Mouse (Mus musculus) C3H10T1/2 (cell line): ENCODE results near the gene Hipk1. TPM values are rescaled to one million over a fixed set of nuclear protein-coding genes. Genes with fewer than 3 reads are reported as not detected.

ENCODE experiments used
- polyA plus RNA-seq, 2 experiments: library from polyadenylated mRNA; unstranded; fragments of >200 nt; fragmentation: generic; extraction: Trizol; gene quantifications; one replicate each; pipeline ENCODE4 v1.2.1; 2012; ENCODE audit warnings: missing spikeins in 2 of 2

The Hipk1 gene
- polyA plus RNA-seq: 1 to 10 TPM in 1 of 2 experiments, under 1 TPM in 1; 0.92 to 8.0 TPM

DNA sequence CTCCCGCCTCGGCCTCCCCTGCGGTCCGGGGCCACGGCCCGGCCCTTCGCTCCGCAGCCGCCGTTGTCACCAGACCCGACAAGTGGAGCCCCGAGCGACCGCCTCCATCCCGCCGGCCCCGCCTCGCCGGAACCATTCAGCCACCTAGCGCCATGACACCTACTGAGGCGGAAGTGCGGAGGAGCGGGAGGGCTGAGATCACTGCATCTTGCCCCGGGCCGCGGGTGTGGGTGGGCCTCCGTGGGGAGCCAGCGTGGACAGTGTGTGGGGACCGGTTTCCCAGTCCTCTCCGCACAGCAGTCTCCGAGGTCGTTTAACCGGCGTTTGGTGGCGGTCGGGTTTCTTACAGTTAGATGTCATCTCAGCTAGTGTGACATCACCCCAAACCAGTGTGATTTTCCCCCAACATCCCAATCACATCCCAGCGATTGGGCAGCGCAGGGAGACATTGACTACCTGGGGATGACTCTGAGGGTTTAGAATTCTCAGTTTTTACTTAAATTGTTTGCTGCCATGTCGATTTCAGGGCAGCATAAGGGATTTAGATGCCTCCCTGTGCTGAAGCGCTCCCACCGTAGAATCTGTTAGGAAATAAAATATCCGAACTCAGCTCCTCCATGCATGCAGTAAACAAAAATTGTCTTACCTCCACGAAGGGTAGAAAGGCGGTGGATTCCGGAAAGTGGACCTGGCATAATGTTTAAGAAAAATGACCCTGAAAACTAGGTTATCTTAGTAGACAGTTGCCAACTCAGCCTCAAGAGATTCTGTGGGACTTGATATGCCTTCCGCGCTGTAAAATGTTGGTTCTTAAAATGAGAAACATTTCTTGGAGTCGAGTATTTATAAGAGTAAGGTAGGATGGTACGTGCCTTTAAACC lies at the start of gene Hipk1:
Gene Hipk1, minus strand, starts transcription at position 334 of the 881 bp plus-strand sequence.

DNA sequence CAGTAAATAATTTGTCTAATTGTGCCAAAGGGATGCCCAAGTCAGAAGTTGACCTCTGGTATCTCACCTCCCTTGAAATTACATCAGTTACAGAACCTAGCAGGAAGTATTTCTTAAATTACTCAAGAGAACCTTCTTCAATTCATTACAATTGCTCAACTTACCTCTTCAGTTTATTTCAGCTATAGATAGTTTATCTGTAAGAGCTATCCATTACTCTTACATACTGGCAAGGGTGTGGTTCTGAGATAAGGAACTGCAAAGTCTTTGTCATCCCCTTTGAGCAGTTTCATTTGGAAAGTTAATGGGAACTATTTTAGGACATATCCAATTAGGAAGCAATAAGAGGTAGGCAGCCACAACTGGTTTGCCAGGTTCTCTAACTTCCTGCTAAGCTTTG lies 41.1 kb upstream of the Hipk1 start, which contains the start of gene Bcl2l15:
Gene Bcl2l15, plus strand, starts transcription at position 176 of the 400 bp plus-strand sequence.

DNA sequence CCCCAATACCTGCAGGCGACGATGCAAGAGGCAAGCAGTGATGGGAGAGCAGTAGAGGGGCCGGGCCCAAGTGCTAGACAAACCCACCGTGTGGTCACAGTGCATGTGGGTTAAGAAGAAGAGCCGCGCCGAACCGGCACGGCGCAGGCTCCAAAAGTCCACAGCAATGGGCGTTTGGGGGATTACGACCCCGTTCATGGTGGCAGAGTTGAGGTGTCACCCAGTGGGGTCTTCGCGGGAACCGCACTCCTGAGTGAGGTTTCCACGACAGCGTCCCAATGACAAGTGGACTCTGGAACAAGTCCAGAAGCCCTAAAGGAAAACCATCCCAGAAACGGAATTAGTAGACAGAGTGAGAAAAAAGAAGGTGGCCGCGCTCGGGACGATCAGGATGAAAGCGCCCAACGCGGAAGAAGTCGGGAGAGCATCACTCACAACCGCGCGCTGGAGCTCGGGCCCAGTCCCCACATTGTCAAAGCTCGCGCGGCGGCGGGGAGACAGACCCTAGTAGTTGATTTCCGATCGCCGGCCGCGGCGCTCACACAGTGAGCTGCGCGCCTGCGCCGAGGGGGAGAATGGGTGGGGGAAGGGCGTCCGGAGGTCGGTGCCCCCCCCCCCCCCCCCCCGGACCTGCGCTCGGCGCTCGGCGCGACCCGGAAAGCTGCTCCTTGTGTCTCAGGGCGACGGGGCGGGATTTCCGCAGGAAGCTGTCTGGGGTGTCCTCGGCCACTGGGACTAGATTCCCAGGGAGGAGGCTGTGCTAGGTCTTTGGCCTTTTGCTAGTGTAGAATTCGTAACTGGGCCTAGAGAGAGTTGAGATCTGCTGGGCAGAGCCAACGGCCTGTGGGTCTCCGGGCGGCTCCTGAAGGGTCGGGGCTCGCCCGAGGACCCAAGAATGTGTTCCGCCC lies 17.8 kb upstream of the Hipk1 start, which contains the start of the genes Dclre1b, Ap4b1 and Gm43064:
Gene Dclre1b, minus strand, starts transcription at position 554 of the 908 bp plus-strand sequence.
Gene Ap4b1, plus strand, starts transcription at position 630 of the 908 bp plus-strand sequence.
Gene Gm43064, plus strand, starts transcription at position 683 of the 908 bp plus-strand sequence.

DNA sequence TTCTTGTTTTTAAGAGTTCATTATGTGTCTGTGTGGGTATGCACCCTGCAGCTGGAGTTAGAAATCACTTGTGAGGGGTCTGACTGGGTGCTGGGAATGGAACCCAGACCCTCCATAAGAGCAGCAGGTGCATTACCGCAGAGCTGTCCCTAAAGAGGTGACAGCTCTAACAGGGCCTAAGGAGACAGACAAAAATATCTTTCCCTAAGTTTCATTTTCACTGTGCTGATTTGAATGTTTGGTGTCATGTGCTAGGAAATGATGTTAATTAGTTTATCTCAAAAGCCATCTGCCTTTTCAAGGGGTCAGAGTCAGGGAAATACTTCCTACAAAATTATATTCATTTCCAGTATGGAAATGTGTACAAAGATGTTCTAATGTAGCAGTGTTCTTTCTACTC lies 52.0 kb downstream of the Hipk1 start, which contains the start of gene Gm10964:
Gene Gm10964, plus strand, starts transcription at position 38 of the 400 bp plus-strand sequence.

DNA sequence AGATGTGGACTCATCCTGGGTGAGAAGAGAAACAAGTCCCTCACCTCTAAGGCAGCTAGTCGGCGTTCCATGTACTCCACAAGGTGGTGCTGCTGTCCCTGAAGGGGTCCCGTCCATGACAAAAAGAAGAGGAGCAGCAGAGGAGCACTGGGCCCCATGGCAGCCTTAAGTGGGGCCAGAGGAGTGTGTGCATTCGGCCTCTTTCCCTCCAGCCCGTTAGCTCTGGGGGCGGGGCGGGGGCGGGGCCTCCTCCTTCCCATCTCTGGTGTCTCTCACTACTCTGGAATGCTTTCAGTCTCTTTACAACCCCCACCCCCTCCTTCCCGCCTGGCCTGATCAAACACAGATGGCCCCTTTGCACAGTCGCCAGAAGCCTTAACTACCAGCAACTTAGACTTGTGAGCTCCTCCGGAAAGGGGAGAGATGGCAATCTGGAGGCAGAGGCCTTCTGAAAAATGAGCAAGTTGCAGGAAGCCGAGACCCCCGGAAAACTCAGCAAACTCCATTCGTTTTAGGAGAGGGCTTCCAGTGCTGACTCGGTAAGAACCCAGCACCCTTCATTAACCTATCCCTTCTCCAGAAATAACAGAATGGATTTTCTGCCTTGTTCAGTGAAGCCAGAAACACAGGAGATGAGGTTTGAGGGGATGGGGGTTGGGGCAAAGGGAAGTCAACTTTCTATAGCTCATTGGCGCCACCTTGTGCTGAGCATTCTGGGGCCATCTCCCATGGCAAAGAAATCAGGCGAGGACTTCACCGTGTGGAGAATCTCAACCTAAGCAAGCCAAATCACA lies 53.4 kb downstream of the Hipk1 start, which contains the start of gene Olfml3:
Gene Olfml3, minus strand, starts transcription at position 224 of the 794 bp plus-strand sequence.

Other genes starting within 250 kb of the Hipk1 start
- gene Syt6, start 216.3 kb downstream of the Hipk1 start, polyA plus RNA-seq: under 1 TPM in 1 of 2 experiments, not detected in 1; 0.02 TPM
- gene Atg4a-ps, start 145.5 kb downstream of the Hipk1 start, polyA plus RNA-seq: under 1 TPM in 1 of 2 experiments, not detected in 1; 0.09 TPM
- gene Olfml3, start 53.6 kb downstream of the Hipk1 start, polyA plus RNA-seq: 10 to 100 TPM in 1 of 2 experiments, 1 to 10 TPM in 1; 4.1 to 29.3 TPM
- not detected for gene Gm10964, start 52.2 kb downstream of the Hipk1 start, polyA plus RNA-seq
- 1 to 10 TPM; 2.3 to 3.0 TPM for gene Dclre1b, start 17.9 kb upstream of the Hipk1 start, polyA plus RNA-seq
- 10 to 100 TPM in 1 of 2 experiments, 1 to 10 TPM in 1; 1.3 to 10.8 TPM for gene Ap4b1, start 18.0 kb upstream of the Hipk1 start, polyA plus RNA-seq
- under 1 TPM; 0.01 to 0.15 TPM for gene Gm43064, start 18.0 kb upstream of the Hipk1 start, polyA plus RNA-seq
- gene Bcl2l15, start 41.0 kb upstream of the Hipk1 start, polyA plus RNA-seq: under 1 TPM; 0.25 to 0.36 TPM
- under 1 TPM; 0.09 to 0.41 TPM for gene Ptpn22, start 68.2 kb upstream of the Hipk1 start, polyA plus RNA-seq
- 1 to 10 TPM in 1 of 2 experiments, under 1 TPM in 1; 0.54 to 1.3 TPM for gene Rsbn1, start 122.6 kb upstream of the Hipk1 start, polyA plus RNA-seq
- 10 to 100 TPM in 1 of 2 experiments, 1 to 10 TPM in 1; 1.7 to 15.4 TPM for gene Phtf1, start 176.5 kb upstream of the Hipk1 start, polyA plus RNA-seq